Mouse (Mus musculus) left cerebral cortex, adult 8-10 months (tissue): ENCODE measurements around the gene Nptxr. TPM values are rescaled to one million over a fixed set of nuclear protein-coding genes. Genes with fewer than 3 reads are reported as not detected.

Experiments
- DNase-seq, 2 experiments: peaks; one replicate each; pipeline ENCODE4 v3.0.0; 2022; ENCODE audit warnings: low spot score in 2 of 2
- total RNA-seq, 4 experiments: library from RNA; stranded (reverse); gene quantifications; 2 replicates each; pipeline ENCODE4 v1.2.4; 2022

Gene Nptxr
- total RNA-seq: 100 to 1,000 TPM; 506 to 553 (median 527) TPM

GRCm38 (mm10) chr15:79804352-79805071, at the start of gene Nptxr:
TSS of gene Nptxr (minus strand) at chr15:79804766.
- no peak for DNase-seq

DNA sequence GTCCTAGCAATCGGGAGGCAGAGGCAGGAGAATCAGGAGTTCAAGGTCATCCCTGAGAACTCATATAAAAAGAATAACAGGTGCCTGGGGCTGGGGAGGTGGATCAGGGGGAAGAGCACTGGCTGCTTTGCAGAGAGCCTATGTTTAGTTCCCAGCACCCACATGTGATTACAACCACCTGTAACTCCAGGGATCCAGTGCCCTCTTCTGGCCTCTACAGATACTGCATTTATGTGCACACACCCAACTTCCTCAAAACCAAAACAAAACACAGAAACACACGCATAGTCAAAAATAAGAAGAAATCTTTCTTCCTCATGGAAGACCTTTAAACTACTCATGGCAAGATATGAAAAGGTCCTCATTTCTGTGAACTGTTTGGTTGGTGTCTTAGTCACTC, 45.6 kb upstream of the Nptxr start:
- no peak for DNase-seq

DNA sequence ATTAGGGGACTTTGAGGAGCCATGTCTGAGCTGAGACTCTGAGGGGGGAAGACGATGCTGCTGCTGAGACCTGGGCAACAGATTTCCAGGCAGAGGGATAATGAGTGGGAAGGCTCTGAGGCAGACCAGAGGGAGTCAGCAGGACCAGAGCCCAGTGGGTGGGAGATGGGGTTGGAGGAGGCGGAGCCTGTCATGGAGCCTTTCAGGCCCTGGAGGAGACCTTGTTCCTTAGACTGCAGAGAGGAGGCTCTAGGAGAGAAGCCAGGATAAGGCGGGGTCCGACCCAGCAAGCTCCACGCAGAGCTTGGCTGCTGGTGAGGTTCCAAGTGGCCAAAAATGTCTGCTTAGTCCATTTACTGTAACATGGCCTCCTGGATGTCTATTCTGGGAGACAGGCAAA, 42.5 kb upstream of the Nptxr start:
- peak in 1 of 2 experiments; percentile 55 for DNase-seq

DNA sequence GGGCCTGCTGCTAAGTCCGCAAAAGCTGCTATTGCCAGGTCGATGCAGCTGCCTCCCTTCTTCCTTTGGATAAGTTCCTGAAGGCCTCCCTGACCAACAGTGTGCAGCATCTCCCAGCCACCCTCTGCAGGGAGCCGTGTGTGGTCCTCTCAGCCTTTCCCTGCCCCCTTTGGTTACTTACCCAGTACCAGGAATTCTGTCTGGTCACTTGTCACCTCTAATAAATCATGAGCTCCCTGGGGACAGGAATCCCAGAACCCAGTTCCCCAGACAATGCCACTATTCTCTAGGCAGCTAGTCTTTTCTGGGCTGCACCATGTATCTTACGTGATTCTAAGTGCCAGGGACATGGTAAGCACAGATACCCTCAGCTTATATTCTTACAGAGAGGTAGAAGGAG, 41.4 kb upstream of the Nptxr start:
- DNase-seq: no peak

- DNase-seq: no peak
These were observed 38.4 kb upstream of the Nptxr start for GRCm38 (mm10) chr15:79842985-79843384.

GRCm38 (mm10) chr15:79840281-79840680, 35.7 kb upstream of the Nptxr start:
- no peak for DNase-seq

- no peak for DNase-seq
These were observed 30.3 kb upstream of the Nptxr start for GRCm38 (mm10) chr15:79834881-79835260.

DNA sequence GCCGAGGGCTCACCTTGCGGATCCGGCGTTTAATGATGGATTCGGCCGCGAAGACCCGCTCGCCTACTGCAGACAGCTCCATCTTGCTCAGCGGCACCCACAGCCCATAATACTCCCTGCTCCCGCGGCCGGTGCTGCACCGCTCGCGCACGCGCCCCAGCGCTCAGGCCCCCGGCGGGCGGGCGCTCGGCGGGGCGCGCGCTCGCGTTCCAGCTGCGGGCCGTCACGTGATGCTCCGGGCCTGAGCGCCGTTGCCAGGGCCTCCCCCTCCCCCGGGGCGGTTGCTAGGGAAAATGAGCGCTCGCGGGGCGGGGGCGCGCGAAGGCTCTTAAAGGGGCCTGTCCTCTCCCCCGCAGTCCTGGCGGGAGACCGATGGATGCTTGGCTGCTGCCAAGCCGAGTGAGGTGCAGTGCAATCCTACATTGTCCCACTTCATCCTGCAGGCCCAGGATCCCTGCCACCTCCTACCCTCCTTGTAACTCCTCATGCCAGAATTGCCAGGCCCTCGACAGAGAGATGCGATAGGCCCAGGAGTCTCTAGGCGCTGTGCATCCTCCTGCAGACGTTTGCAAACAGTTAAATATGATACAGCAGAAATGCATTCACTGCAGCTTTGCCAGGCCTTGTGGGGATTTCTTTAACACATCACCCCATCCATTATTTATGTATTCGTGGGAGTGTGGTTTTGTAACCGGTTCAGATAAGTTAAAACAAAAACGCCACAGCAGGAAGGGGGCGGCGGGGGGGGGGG, 29.7 kb upstream of the Nptxr start, which contains the start of the genes Npcd and Cbx6:
Gene Npcd (minus strand): TSS at position 108 of the 751 bp plus-strand sequence.
Gene Cbx6 (minus strand): TSS at position 559 of the 751 bp plus-strand sequence.
- DNase-seq: peak; percentile 95 to 98

DNA sequence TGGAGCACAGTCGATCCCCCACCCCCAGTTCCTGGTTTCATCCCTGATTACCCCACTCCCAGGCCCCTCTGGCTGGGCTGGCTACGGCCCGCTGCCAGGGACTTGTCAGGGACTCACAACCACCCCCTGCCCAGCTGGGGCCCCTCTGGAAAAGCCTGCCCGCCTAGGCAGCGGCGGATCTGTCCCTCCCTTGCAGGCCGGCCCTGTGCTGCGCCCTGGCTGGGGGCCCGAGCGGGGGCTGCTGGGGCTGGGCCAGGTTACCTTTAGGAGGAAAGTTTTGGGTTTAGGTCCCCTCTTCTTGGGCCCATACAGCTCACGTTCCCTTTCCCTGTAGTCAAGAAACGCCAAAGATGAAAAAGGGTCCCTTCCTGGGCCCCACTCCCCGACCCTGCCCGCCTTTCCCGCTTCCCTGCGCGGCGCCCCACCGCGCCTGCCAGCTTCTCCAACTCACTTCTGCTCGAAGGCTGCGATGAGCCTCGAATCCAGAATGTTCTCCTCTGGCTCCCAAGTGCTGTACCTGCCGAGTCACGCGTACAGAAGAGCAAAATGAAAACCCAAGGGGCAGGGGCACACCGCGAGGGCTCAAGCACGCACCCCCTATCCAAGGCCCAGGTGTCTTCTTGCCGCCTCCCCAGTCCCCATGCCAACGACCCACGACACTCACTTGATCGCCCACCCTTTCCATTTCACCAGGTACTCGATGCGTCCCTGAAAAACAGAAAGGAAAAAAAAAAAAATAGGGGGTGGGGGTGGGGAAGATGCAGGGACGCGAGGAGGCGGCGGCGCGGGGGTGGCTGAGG, 28.9 kb upstream of the Nptxr start:
- DNase-seq: peak in 1 of 2 experiments; percentile 41

GRCm38 (mm10) chr15:79832064-79832900, 27.7 kb upstream of the Nptxr start:
- peak; percentile 57 to 61 for DNase-seq

GRCm38 (mm10) chr15:79830388-79830787, 25.8 kb upstream of the Nptxr start:
- peak; percentile 69 to 71 for DNase-seq

- no peak for DNase-seq
These were observed 24.9 kb upstream of the Nptxr start for GRCm38 (mm10) chr15:79829431-79829830.

DNA sequence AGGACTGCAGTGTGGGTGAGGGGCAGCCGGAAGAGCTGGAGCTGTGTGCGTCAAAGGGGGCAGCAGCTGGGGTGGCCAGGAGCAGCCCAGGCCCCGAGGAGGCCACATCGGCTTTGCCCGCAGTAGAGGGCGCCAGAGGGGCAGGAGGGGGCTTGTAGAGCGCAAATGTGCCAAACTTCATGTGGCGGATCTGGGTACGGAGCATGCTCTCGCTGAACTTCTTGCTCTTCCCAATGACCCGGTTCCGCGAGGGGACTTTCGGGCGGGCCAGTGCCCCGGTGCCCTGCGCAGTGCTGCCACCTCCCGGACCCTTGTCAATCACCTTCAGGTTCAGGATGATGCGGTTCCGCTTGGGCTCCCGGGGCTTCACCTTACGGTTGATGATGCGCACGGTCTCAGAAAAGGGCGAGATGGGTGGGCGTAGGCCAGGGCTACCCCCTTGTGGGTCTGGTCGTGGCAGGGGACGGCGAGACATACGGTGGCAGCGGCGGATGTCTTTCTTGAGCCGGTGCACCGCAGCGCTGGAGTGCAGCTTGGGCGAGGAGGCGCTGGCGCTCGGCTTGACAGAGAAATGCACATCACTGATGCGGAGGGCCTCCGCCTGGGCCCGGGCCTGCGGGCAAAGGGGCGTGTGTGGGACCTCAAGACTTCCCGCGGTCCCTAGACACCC, 23.9 kb upstream of the Nptxr start:
- DNase-seq: no peak

- DNase-seq: no peak
These were observed 23.2 kb upstream of the Nptxr start for GRCm38 (mm10) chr15:79827778-79828210.

GRCm38 (mm10) chr15:79827061-79827777, 22.7 kb upstream of the Nptxr start:
- DNase-seq: no peak

DNA sequence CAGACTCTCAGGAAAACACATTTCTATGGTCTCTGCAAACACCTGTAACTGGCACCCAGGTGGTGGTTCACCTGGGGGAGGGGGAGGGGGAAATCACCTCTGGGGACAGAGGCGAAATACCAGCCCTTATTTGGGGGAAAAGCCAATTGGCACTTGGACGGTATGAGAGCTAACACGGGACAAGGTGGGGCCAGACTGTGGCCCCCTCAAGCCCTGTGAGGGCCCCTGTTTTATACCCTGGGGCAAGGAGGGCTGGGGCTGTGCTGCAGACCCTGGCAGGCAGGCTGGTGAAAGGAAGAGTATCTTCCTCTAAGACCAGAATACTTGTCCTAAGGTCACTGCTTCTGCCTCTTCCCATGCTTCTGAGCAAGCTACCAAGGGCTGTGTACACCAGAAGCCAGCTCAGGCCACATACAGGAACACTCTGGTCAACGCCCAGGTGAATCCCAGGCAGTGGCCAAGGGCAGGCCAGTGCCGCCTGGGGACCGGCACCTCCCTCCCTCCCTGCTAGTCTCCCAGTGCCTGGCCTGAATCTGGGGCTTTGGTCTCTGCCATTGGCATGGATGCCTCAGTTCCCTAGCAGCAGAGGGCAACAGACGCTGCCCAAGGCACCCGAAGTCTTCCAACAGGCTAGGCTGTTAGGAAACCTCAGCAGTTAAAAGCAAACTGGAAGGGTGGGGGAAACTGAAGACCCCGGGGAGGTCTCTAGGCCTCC, 21.8 kb upstream of the Nptxr start:
- no peak for DNase-seq

- no peak for DNase-seq
These were observed 20.7 kb upstream of the Nptxr start for GRCm38 (mm10) chr15:79825146-79825825.

- DNase-seq: no peak
These were observed 19.2 kb upstream of the Nptxr start for GRCm38 (mm10) chr15:79823588-79824280.
